Mouse (Mus musculus): ENCODE data around the gene Zc3h10.
"Not testable (repeated sequence)": the region's sequence is repeated elsewhere in the genome, so short reads cannot be mapped to it uniquely, and the experiment has no call there.

The Zc3h10 gene

GRCm38 (mm10) chr10:128524111-128524731 is 23.4 kb downstream of the Zc3h10 start:
- DNase-seq, result no peak

- no peak for DNase-seq
Measured at GRCm38 (mm10) chr10:128522351-128522750, 25.2 kb downstream of the Zc3h10 start.

GRCm38 (mm10) chr10:128520591-128520990 is 27.0 kb downstream of the Zc3h10 start:
- DNase-seq, result no peak

- DNase-seq, result peak; percentile 60 to 70
Measured at GRCm38 (mm10) chr10:128518833-128519232, 28.7 kb downstream of the Zc3h10 start.

GRCm38 (mm10) chr10:128516677-128517076 is 30.9 kb downstream of the Zc3h10 start:
- peak in 1 of 2 experiments; percentile 51 for DNase-seq

- peak in 1 of 2 experiments; percentile 25 for DNase-seq
Measured at GRCm38 (mm10) chr10:128516029-128516428, 31.5 kb downstream of the Zc3h10 start.

- no peak for DNase-seq
Measured at GRCm38 (mm10) chr10:128515044-128515443, 32.5 kb downstream of the Zc3h10 start.

- DNase-seq, result no peak
Measured at GRCm38 (mm10) chr10:128511761-128512160, 35.8 kb downstream of the Zc3h10 start.

- DNase-seq, result no peak
Measured at GRCm38 (mm10) chr10:128511189-128511588, 36.4 kb downstream of the Zc3h10 start.

- no peak for DNase-seq
Measured at GRCm38 (mm10) chr10:128510301-128510700, 37.3 kb downstream of the Zc3h10 start.

GRCm38 (mm10) chr10:128509831-128510230 is 37.7 kb downstream of the Zc3h10 start:
- peak in 1 of 2 experiments; percentile 44 for DNase-seq

- DNase-seq, result no peak
Measured at GRCm38 (mm10) chr10:128509203-128509602, 38.4 kb downstream of the Zc3h10 start.

- DNase-seq, result no peak
Measured at GRCm38 (mm10) chr10:128508260-128508659, 39.3 kb downstream of the Zc3h10 start.

- no peak for DNase-seq
Measured at GRCm38 (mm10) chr10:128505974-128506373, 41.6 kb downstream of the Zc3h10 start.

GRCm38 (mm10) chr10:128505371-128505667 is 42.3 kb downstream of the Zc3h10 start:
- not testable (repeated sequence) for DNase-seq

- no peak for DNase-seq
Measured at GRCm38 (mm10) chr10:128504641-128505370, 42.8 kb downstream of the Zc3h10 start.

GRCm38 (mm10) chr10:128504012-128504411 is 43.6 kb downstream of the Zc3h10 start:
- no peak for DNase-seq

- DNase-seq, result no peak
Measured at GRCm38 (mm10) chr10:128503532-128503931, 44.0 kb downstream of the Zc3h10 start.

- DNase-seq, result no peak
Measured at GRCm38 (mm10) chr10:128502341-128502740, 45.2 kb downstream of the Zc3h10 start.

GRCm38 (mm10) chr10:128499116-128499671 is 48.4 kb downstream of the Zc3h10 start:
- DNase-seq, result peak; percentile 70 to 78

GRCm38 (mm10) chr10:128498590-128498989 is 49.0 kb downstream of the Zc3h10 start, which contains the start of gene Myl6b:
TSS of gene Myl6b (minus strand) at chr10:128498685.
- peak; percentile 96 to 97 for DNase-seq

- DNase-seq, result no peak
Measured at GRCm38 (mm10) chr10:128497134-128497737, 50.3 kb downstream of the Zc3h10 start.

GRCm38 (mm10) chr10:128496509-128497077 is 51.0 kb downstream of the Zc3h10 start:
- DNase-seq, result no peak

Data from kidney, postnatal 4 days (tissue).